Mouse (Mus musculus): ENCODE data around the gene Lyzl4.

GRCm38 (mm10) chr9:121675556-121675955 is 33.7 kb upstream of the Lyzl4 start:
- TF ChIP-seq KAT2A (conservative IDR thresholded peaks at IDR 0.05; ENCODE audit: low read depth, low read length) (no peak), MXI1 (IDR thresholded peaks at IDR 0.05; ENCODE audit: low read depth, low read length) (no peak), ELF1 (IDR thresholded peaks at IDR 0.05; ENCODE audit: low read depth, low read length) (no peak), UBTF (IDR thresholded peaks at IDR 0.05; ENCODE audit: borderline replicate concordance, insufficient read depth, low read depth, low read length) (no peak), CTCF (IDR thresholded peaks at IDR 0.05 in 2 of 3, conservative IDR thresholded peaks at IDR 0.05 in 1 of 3; ENCODE audit: control insufficient read depth in 1 of 3, insufficient read depth in 1 of 3, low read depth in 2 of 3, low read length in 3 of 3, poor library complexity in 1 of 3, severe bottlenecking in 1 of 3) (no peak), POLR2A (IDR thresholded peaks at IDR 0.05; ENCODE audit: control insufficient read depth in 1 of 2, insufficient read depth in 1 of 2, low read depth in 1 of 2, low read length in 2 of 2, poor library complexity in 1 of 2) (no peak), RAD21 (IDR thresholded peaks at IDR 0.05; ENCODE audit: low read depth, low read length) (no peak), CHD2 (IDR thresholded peaks at IDR 0.05; ENCODE audit: low read length) (no peak), JUND (IDR thresholded peaks at IDR 0.05; ENCODE audit: low read depth, low read length) (no peak), ZMIZ1 (IDR thresholded peaks at IDR 0.05; ENCODE audit: low read depth, low read length) (no peak)
